Mouse (Mus musculus) large intestine, adult 2 months (tissue): ENCODE data around the gene Mecom. TPM values are rescaled to one million over a fixed set of nuclear protein-coding genes. Genes with fewer than 3 reads are reported as not detected.

Source experiments
- DNase-seq: peaks from one replicate; pipeline ENCODE4 v3.0.0-alpha.2; 2012; ENCODE audit warnings: low read depth, low spot score
- WGBS: fragments of 180-500 bp; shearing (Covaris S2); methylation state at CpG from one replicate; pipeline ENCODE4 v1.1.7; 2018; 5-methylcytosine and 5-hydroxymethylcytosine counted together
- polyA plus RNA-seq: library from polyadenylated mRNA; depleted of rRNA; stranded (reverse); fragments of >200 nt; gene quantifications from 2 replicates; pipeline ENCODE4 v1.2.3, GENCODE M21; 2012

The Mecom gene
- polyA plus RNA-seq, 1 experiment: 4.4 TPM

DNA sequence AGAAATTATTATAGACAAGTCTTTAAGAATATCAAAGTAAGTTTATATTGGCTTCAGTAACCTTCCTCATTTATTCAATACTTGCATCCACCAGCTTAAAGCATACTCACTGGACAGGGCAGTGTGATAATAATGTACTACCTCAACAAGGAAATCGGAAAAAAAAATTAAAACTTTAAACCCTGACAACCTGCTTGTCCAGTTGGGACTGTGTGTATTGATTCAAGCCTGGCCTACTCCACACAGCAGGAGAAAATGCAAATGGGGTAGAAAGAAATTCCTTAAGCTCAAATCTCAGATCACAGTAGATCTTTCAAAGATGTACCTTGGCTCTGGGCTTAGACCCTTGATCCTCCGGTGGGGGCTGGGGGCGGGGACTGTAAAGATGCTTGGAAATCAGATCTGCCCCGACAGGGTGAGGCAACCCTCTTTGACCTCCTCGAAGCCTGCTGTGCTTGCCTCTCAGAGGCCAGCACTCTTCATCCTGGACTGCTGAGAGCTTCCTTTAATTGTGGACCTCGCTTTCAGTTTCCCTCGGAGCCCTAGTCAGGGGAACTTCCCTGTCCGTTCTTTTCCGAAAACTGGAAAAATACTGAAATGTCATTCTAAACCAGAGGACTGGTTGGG, 49.5 kb downstream of the Mecom start:
- 34% methylated on average over 9 of the region's 9 CpGs for WGBS
- no peak for DNase-seq

GRCm38 (mm10) chr3:30494371-30494770, 53.4 kb downstream of the Mecom start:
- no peak for DNase-seq
- WGBS: 77% methylated on average over 2 of the region's 2 CpGs

DNA sequence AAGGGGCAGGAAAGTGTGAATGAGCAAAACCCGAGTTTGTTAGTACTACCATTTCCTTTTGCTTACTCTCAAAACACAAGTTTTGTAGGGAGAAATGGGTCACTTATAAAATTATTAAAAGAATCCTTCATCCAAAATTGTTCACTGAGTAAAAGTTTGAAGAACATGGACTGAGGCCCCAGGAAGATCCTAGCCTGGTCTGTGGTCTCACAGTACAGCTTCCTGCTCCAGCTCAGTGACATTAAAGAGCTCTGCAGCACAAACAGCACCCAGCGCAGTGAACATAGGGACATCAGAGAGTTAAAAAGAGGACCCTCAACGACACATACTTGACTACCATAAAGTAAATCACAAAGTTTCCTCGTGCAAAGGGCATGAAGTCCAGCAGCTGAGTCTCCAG, 59.0 kb downstream of the Mecom start:
- DNase-seq: no peak
- 32% methylated on average over 4 of the region's 4 CpGs for WGBS

DNA sequence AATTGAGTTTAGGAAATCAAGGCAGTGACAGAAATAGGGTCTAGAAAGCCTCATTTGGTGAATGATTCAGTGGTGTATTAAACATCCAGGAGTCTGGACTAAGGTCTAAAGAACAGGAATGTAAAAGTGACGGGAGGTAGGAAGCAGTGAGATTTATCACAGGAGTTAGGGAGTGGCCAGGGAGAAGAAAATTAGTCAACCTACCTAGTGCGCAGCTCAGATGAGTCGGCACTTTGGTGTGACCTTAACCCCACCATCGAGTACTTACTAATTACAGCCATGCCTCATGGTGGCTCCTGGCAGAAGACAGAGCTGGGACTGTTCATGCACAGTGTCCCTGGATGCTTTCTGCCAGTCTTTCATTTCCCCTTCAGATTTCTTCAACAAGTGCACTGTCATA, 61.4 kb downstream of the Mecom start:
- no peak for DNase-seq
- 39% methylated on average over 4 of the region's 4 CpGs for WGBS

- 26% methylated on average over 5 of the region's 5 CpGs for WGBS
Measured at GRCm38 (mm10) chr3:30483006-30483684, 64.7 kb downstream of the Mecom start.

GRCm38 (mm10) chr3:30481682-30482081, 66.1 kb downstream of the Mecom start:
- peak; percentile 74 for DNase-seq
- WGBS: 22% methylated on average over 10 of the region's 10 CpGs

More at GRCm38 (mm10) chr3:30483006-30483684, 64.7 kb downstream of the Mecom start:
- DNase-seq: peak; percentile 74

DNA sequence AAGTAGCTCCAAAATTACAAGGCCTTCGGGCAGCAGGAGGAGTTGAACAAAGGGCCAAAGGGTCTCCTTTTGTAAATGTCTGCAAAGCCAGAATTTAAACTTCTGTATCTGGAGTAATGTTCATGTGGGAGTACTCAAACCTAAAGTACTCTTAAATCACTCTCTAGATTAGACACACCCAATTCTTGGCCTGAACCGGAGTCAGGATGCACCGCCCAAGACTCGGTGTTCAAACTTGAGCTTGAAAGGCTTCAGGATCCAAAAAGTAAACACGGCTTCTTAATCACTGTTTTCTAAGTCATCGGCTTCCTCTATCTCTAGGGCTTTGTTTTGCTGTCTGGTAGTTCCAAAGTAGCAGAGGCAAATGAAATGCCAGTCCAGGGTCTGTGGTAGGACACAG, 67.3 kb downstream of the Mecom start:
- DNase-seq: no peak
- 27% methylated on average over 6 of the region's 6 CpGs for WGBS

DNA sequence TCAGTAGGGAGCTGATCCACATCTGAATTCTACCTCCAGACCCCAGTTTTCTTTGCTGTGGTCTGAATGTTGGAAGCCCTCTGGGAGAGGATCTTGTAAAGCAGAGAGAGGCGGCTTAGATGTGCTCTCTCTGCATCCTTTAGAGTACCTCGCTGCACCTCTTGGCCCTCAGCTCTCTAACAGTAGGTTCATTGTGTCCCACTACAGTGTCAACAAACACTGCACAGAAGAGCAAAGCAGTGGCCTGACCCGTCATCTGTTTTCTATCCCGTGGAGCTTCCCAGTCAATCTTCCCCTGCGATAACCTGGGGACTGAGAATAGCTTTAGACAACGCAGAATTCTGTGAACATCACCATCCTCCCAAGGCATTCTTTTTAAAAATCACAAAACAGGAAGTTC, 69.6 kb downstream of the Mecom start:
- 46% methylated on average over 6 of the region's 6 CpGs for WGBS
- no peak for DNase-seq

- DNase-seq: no peak
- WGBS: 64% methylated on average over 5 of the region's 5 CpGs
Measured at GRCm38 (mm10) chr3:30477008-30477407, 70.8 kb downstream of the Mecom start.

DNA sequence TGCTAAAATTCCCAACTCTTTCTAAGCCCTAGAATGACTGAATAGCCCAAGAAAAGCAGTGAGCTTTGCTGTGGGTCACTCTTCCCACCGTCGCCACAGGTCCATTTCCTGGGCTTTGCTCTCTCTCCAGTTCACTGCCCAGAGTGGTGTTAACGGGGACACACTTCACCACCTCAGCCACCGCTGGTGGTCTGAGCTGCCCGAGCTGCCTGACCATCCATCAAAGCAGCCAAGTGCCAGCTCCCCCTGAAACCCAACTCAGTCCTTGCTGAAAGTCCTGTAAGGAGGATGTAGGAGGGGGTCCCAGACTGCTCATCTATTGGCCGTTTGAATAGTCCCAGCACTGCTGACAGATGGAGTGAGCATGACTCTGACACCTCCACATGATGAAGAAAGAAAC, 72.2 kb downstream of the Mecom start:
- DNase-seq: no peak
- 76% methylated on average over 6 of the region's 6 CpGs for WGBS

DNA sequence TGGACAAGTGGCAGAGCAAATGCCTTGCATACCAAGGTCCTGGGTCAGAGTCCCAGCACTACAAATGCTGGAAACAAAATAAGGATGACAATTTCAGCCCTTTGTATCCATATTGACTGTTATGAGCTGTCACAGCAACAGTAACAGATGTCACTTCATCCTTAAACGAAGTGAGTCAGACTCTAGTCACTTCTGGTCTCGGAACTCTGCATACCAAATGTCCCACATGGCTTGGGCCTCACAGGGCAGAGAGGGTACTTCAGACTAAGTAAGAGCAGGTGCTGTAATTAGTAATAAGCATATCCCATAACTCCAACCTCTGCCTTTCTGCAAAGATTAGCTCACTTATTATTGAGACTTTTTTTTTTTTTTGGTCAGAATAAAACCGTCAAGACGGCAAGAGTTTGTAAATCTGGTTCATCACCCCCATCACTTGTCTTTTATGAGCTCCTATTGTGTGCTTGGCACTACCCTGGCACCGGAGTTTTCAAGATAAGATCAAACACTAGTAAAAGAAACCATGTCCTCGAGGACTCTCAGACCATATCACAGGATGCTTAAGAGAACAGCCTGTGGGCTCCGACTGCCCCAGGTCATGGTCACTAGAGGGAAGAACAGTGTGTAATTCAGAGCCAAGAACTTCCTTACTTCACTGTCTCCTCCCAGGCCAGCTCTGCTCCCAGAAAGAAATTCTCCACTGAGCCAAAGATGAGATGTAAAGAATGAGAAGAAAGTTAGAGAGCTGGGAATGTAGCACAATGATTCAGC, 79.6 kb downstream of the Mecom start:
- 49% methylated on average over 7 of the region's 7 CpGs for WGBS

GRCm38 (mm10) chr3:30466031-30466650, 81.7 kb downstream of the Mecom start:
- no peak for DNase-seq
- 78% methylated on average over 11 of the region's 11 CpGs for WGBS

More for the DNA sequence above, 79.6 kb downstream of the Mecom start:
- no peak for DNase-seq

- WGBS: 89% methylated on average over 3 of the region's 3 CpGs
- DNase-seq: no peak
Measured at GRCm38 (mm10) chr3:30464497-30464896, 83.3 kb downstream of the Mecom start.

- DNase-seq: no peak
- WGBS: 88% methylated on average over 2 of the region's 2 CpGs
Measured at GRCm38 (mm10) chr3:30461831-30462230, 86.0 kb downstream of the Mecom start.

DNA sequence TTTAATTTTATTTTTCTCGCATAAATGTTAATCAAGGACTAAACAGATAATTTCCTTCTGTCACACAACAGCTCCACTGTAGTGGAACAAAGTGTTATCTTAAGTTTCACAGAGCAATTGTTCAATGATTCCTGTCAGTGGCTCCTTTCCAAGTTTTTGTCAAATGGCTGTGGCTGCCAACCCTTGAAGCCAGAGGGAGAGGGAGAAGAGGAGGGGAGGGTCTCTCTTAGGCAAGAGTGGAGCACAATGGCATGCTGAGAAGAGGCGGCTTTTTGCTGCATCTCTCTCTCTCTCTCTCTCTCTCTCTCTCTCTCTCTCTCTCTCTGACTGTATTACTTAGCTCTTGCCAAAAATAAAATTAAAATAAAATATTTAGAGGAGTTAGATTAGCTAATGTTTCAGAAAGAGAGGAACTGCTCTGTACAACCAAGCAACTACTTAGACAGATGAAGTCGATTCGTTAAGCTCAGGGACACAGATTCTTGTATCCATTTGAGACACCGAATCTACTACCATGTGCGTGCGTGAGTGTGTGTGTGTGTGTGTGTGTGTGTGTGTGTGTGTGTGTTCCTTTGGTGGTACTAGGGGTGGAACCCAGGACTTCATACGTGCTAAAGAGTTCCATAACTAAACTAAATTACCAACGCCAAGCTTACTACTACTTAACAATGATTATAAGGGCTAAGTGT, 86.8 kb downstream of the Mecom start:
- no peak for DNase-seq
- WGBS: 81% methylated on average over 9 of the region's 9 CpGs

- WGBS: 92% methylated on average over 4 of the region's 4 CpGs
- DNase-seq: no peak
Measured at GRCm38 (mm10) chr3:30459626-30460025, 88.2 kb downstream of the Mecom start.

- DNase-seq: no peak
- 74% methylated on average over 9 of the region's 9 CpGs for WGBS
Measured at GRCm38 (mm10) chr3:30457975-30458678, 89.7 kb downstream of the Mecom start.

DNA sequence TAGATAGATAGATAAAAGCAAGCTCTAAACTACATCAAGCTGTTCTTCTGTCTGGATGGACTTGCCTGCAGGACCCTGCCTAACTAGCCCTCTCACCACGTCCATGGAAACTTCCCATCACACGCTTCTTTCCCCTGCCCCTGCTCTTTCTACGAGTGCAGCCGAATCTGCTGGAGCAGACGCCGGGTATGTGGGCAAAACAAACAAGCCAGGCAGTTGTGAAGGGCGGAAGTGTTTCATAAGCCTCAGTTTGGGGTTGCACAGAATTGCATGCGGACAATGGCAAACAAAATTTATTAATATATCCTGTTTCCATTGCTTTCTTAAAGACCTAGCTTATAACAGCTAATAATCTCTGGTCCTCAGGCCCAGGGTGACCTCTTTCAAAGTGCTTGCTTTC, 91.9 kb downstream of the Mecom start:
- whole genome bisulfite sequencing: 63% methylated on average over 8 of the region's 8 CpGs
- DNase-seq: no peak
